Mouse (Mus musculus) liver, postnatal 0 days (tissue): ENCODE results near the gene Sidt1.

Source experiments
- CTCF ChIP-seq: sonication (generic); IDR thresholded peaks from 2 replicates; pipeline ENCODE4 v1.5.1; 2016; ENCODE audit warnings: antibody characterized with exemption, low read depth
- EP300 ChIP-seq: IDR thresholded peaks from 2 replicates; pipeline ENCODE4 v1.6.1; 2016; ENCODE audit warnings: antibody characterized with exemption, low read depth, mild to moderate bottlenecking

DNA sequence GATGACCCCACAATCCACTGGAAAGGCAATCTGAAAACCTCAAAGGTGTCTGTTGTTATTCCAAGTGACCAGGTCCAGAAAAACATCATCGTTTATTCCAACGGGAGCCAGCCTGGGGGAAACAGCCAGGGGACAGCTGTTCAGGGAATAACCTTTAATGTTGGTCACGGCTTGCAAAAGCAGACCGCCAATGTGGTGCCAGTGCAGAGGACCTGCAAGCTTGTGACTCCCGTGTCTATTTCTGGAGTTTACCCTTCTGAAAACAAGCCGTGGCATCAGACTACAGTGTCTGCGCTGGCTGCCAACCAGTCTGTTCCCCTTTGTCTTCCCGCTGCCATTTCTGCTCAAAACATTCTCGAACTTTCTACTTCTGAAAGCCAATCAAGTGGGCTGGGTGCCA is 117.5 kb downstream of the Sidt1 start:
- no peak for TF ChIP-seq CTCF
- TF ChIP-seq EP300: no peak
